Mouse (Mus musculus): ENCODE data around the gene Arhgap23. TPM values are rescaled to one million over a fixed set of nuclear protein-coding genes. Genes with fewer than 3 reads are reported as not detected.

Arhgap23 gene
- polyA plus RNA-seq, 1 experiment from 2014 or later = 7.8 TPM

- H3K27ac ChIP-seq (replicated peaks; ENCODE audit: low read depth, low read length) = peak overlapping the region; percentile 32; the same call in 1 of the 2 replicates
- peak; percentile 70 for DNase-seq
Observed at GRCm38 (mm10) chr11:97434704-97435454, 19.5 kb downstream of the Arhgap23 start.

GRCm38 (mm10) chr11:97435808-97436491, 20.6 kb downstream of the Arhgap23 start:
- H3K27me3 ChIP-seq (ENCODE audit: control insufficient read depth, insufficient read depth, low read length) = peaks cover 22% of the 10 kb centered on the region; the same call in 1 of the 2 replicates
- 0 out of 2 replicates have a peak overlapping the region, but pooled peaks have one; percentile 8 for H3K27ac ChIP-seq (replicated peaks; ENCODE audit: low read depth, low read length)
- no peak for ATAC-seq (ENCODE audit: low FRiP score, low TSS enrichment)

More at GRCm38 (mm10) chr11:97434704-97435454, 19.5 kb downstream of the Arhgap23 start:
- H3K27me3 ChIP-seq (ENCODE audit: control insufficient read depth, insufficient read depth, low read length) = peaks cover 13% of the 10 kb centered on the region; the same call in 1 of the 2 replicates
- no peaks in the 10 kb centered on the region for H3K9me3 ChIP-seq (ENCODE audit: control insufficient read depth, low read length)
- peak overlapping the region; percentile 26 for H3K4me3 ChIP-seq (replicated peaks; ENCODE audit: low read depth, low read length)
- H3K4me1 ChIP-seq (ENCODE audit: control insufficient read depth, insufficient read depth, low read length) = peaks cover 9% of the 10 kb centered on the region
- ATAC-seq (ENCODE audit: low FRiP score, low TSS enrichment) = peak; percentile 58; the same call in 1 of the 2 replicates
- no peak overlapping the region for H3K9ac ChIP-seq (replicated peaks; ENCODE audit: low read length)
- H3K4me2 ChIP-seq (ENCODE audit: low read length) = peak overlapping the region; percentile 44
- 4% methylated on average over 15 of the region's 15 CpGs for WGBS
- no peaks in the 10 kb centered on the region for H3K36me3 ChIP-seq (ENCODE audit: control insufficient read depth, insufficient read depth, low read length)

GRCm38 (mm10) chr11:97437745-97438144, 22.4 kb downstream of the Arhgap23 start:
- H3K4me3 ChIP-seq (replicated peaks; ENCODE audit: low read depth, low read length) = no peak overlapping the region
- H3K9me3 ChIP-seq (ENCODE audit: control insufficient read depth, low read length) = no peaks in the 10 kb centered on the region
- H3K4me1 ChIP-seq (ENCODE audit: control insufficient read depth, insufficient read depth, low read length) = peaks cover 27% of the 10 kb centered on the region
- peaks cover 30% of the 10 kb centered on the region; the same call in 1 of the 2 replicates for H3K27me3 ChIP-seq (ENCODE audit: control insufficient read depth, insufficient read depth, low read length)
- WGBS = 15% methylated on average over 5 of the region's 5 CpGs
- no peak for ATAC-seq (ENCODE audit: low FRiP score, low TSS enrichment)
- no peaks in the 10 kb centered on the region for H3K36me3 ChIP-seq (ENCODE audit: control insufficient read depth, insufficient read depth, low read length)
- H3K9ac ChIP-seq (replicated peaks; ENCODE audit: low read length) = no peak overlapping the region
- no peak for DNase-seq
- H3K4me2 ChIP-seq (ENCODE audit: low read length) = no peak overlapping the region
- no peak overlapping the region for H3K27ac ChIP-seq (replicated peaks; ENCODE audit: low read depth, low read length)

More at GRCm38 (mm10) chr11:97435808-97436491, 20.6 kb downstream of the Arhgap23 start:
- Histone ChIP-seq H3K4me2 (ENCODE audit: low read length) (no peak overlapping the region), H3K9me3 (ENCODE audit: control insufficient read depth, low read length) (no peaks in the 10 kb centered on the region), H3K4me1 (ENCODE audit: control insufficient read depth, insufficient read depth, low read length) (peaks cover 15% of the 10 kb centered on the region), H3K9ac (replicated peaks; ENCODE audit: low read length) (no peak overlapping the region), H3K36me3 (ENCODE audit: control insufficient read depth, insufficient read depth, low read length) (no peaks in the 10 kb centered on the region), H3K4me3 (replicated peaks; ENCODE audit: low read depth, low read length) (no peak overlapping the region)
- 66% methylated on average over 13 of the region's 13 CpGs for WGBS
- DNase-seq = no peak

- Histone ChIP-seq H3K27ac (replicated peaks; ENCODE audit: low read depth, low read length) (no peak overlapping the region), H3K9ac (replicated peaks; ENCODE audit: low read length) (no peak overlapping the region), H3K4me3 (replicated peaks; ENCODE audit: low read depth, low read length) (no peak overlapping the region), H3K36me3 (ENCODE audit: control insufficient read depth, insufficient read depth, low read length) (no peaks in the 10 kb centered on the region), H3K9me3 (ENCODE audit: control insufficient read depth, low read length) (no peaks in the 10 kb centered on the region), H3K4me1 (ENCODE audit: control insufficient read depth, insufficient read depth, low read length) (peaks cover 27% of the 10 kb centered on the region), H3K4me2 (ENCODE audit: low read length) (no peak overlapping the region), H3K27me3 (ENCODE audit: control insufficient read depth, insufficient read depth, low read length) (peaks cover 30% of the 10 kb centered on the region; the same call in 1 of the 2 replicates)
- no peak for ATAC-seq (ENCODE audit: low FRiP score, low TSS enrichment)
- 67% methylated on average over 9 of the region's 9 CpGs for WGBS
- DNase-seq = no peak
Observed at GRCm38 (mm10) chr11:97438868-97439267, 23.5 kb downstream of the Arhgap23 start.

DNA sequence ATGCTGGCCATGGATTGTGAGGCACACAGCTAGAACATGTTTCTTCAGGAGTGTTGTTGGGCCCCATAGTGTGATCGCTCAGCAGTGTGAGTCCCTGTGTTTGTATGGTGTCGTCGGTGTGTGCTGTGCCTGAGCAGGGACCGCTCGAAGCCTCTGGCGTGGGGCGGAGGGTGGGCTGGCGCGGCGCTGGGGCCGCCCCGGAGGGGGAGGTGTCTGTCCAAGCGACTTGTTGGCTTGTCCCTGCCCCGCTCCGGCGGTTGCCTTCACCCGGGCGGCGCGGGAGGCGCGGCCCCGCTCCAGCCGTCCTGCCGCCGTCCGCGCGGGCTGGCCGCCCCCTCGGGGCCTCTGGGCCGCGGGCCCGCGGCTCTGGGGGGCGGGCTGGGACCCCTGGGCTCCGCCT, 24.6 kb downstream of the Arhgap23 start:
- H3K4me3 ChIP-seq (replicated peaks; ENCODE audit: low read depth, low read length) = peak overlapping the region; percentile 29
- H3K36me3 ChIP-seq (ENCODE audit: control insufficient read depth, insufficient read depth, low read length) = no peaks in the 10 kb centered on the region
- peaks cover 22% of the 10 kb centered on the region for H3K4me1 ChIP-seq (ENCODE audit: control insufficient read depth, insufficient read depth, low read length)
- ATAC-seq (ENCODE audit: low FRiP score, low TSS enrichment) (no peak), DNase-seq (no peak)
- peak overlapping the region; percentile 51 for H3K4me2 ChIP-seq (ENCODE audit: low read length)
- peaks cover 30% of the 10 kb centered on the region; the same call in 1 of the 2 replicates for H3K27me3 ChIP-seq (ENCODE audit: control insufficient read depth, insufficient read depth, low read length)
- no peak overlapping the region for H3K27ac ChIP-seq (replicated peaks; ENCODE audit: low read depth, low read length)
- H3K9me3 ChIP-seq (ENCODE audit: control insufficient read depth, low read length) = no peaks in the 10 kb centered on the region
- H3K9ac ChIP-seq (replicated peaks; ENCODE audit: low read length) = peak overlapping the region; percentile 34; the same call in 1 of the 2 replicates
- 3% methylated on average over 36 of the region's 37 CpGs for WGBS

DNA sequence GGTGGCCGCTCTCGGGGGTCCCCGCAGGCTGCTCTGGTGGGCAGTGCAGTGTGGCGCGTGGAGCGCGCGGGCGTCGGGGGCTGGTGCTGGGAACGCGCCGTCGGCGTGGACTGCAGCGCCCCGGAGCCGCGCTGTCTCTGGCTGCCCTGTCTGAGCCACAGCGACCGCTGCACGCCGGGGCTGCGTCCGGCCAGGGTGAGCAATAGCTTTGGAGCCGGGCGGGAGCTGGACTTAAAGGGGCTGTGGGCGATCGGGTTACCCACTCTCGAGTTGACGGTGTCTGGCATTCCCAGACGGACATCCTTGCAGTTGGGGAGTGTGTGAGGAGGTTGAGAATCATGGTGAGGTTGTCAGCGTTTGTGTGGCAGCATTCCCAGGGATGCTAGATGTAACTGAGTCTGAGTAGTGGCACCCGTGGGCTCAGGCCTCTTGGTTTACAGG, 25.1 kb downstream of the Arhgap23 start:
- H3K9me3 ChIP-seq (ENCODE audit: control insufficient read depth, low read length) = no peaks in the 10 kb centered on the region
- H3K4me3 ChIP-seq (replicated peaks; ENCODE audit: low read depth, low read length) = peak overlapping the region; percentile 29
- no peak for ATAC-seq (ENCODE audit: low FRiP score, low TSS enrichment)
- H3K4me2 ChIP-seq (ENCODE audit: low read length) = peak overlapping the region; percentile 51
- H3K4me1 ChIP-seq (ENCODE audit: control insufficient read depth, insufficient read depth, low read length) = peaks cover 19% of the 10 kb centered on the region
- H3K9ac ChIP-seq (replicated peaks; ENCODE audit: low read length) = peak overlapping the region; percentile 34; the same call in 1 of the 2 replicates
- H3K27me3 ChIP-seq (ENCODE audit: control insufficient read depth, insufficient read depth, low read length) = peaks cover 30% of the 10 kb centered on the region; the same call in 1 of the 2 replicates
- WGBS = 5% methylated on average over 34 of the region's 34 CpGs
- no peaks in the 10 kb centered on the region for H3K36me3 ChIP-seq (ENCODE audit: control insufficient read depth, insufficient read depth, low read length)
- no peak overlapping the region for H3K27ac ChIP-seq (replicated peaks; ENCODE audit: low read depth, low read length)
- DNase-seq = no peak

DNA sequence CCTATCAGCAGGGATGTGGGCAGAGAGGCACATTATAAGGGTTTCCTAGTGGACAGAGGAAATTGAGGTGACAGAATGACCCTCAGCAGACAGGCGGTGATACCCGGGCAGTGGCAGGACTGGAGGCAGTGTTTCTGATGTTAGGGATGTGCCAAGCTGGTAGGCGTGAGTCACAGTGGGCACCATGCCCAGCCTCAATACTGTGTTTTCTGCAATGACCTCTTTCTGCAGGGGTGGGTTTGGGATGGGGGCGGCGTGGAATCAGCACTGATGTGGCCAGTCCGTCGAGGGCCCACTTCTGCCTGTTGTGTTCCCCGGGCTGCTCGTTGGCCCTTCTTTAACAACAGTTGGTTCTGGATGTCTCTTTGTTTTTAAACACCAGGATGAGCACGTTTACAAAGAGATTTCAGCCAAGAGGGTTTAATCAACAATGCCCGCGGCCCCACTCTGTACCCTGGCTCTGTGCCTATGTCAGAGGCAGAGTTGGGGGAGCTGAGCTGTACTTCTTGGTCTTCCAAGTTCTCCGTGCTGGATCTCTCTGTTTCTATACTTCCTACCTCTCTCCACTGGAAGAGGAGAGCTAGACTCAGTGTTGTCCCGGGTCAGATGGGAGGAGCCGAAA, 25.8 kb downstream of the Arhgap23 start:
- Histone ChIP-seq H3K27ac (replicated peaks; ENCODE audit: low read depth, low read length) (no peak overlapping the region), H3K4me1 (ENCODE audit: control insufficient read depth, insufficient read depth, low read length) (peaks cover 19% of the 10 kb centered on the region), H3K9me3 (ENCODE audit: control insufficient read depth, low read length) (no peaks in the 10 kb centered on the region), H3K36me3 (ENCODE audit: control insufficient read depth, insufficient read depth, low read length) (no peaks in the 10 kb centered on the region), H3K27me3 (ENCODE audit: control insufficient read depth, insufficient read depth, low read length) (peaks cover 30% of the 10 kb centered on the region; the same call in 1 of the 2 replicates), H3K4me3 (replicated peaks; ENCODE audit: low read depth, low read length) (no peak overlapping the region), H3K4me2 (ENCODE audit: low read length) (peak overlapping the region; percentile 21), H3K9ac (replicated peaks; ENCODE audit: low read length) (no peak overlapping the region)
- WGBS = 62% methylated on average over 15 of the region's 15 CpGs
- ATAC-seq (ENCODE audit: low FRiP score, low TSS enrichment) (no peak), DNase-seq (peak; percentile 45)

GRCm38 (mm10) chr11:97441658-97442125, 26.4 kb downstream of the Arhgap23 start:
- peak; percentile 43 for DNase-seq

More at GRCm38 (mm10) chr11:97441658-97442125, 26.4 kb downstream of the Arhgap23 start:
- ATAC-seq (ENCODE audit: low FRiP score, low TSS enrichment) = no peak
- peak overlapping the region; percentile 21 for H3K4me2 ChIP-seq (ENCODE audit: low read length)
- peaks cover 19% of the 10 kb centered on the region for H3K4me1 ChIP-seq (ENCODE audit: control insufficient read depth, insufficient read depth, low read length)
- no peak overlapping the region for H3K4me3 ChIP-seq (replicated peaks; ENCODE audit: low read depth, low read length)
- no peak overlapping the region for H3K27ac ChIP-seq (replicated peaks; ENCODE audit: low read depth, low read length)
- no peaks in the 10 kb centered on the region for H3K36me3 ChIP-seq (ENCODE audit: control insufficient read depth, insufficient read depth, low read length)
- no peaks in the 10 kb centered on the region for H3K9me3 ChIP-seq (ENCODE audit: control insufficient read depth, low read length)
- H3K27me3 ChIP-seq (ENCODE audit: control insufficient read depth, insufficient read depth, low read length) = peaks cover 30% of the 10 kb centered on the region; the same call in 1 of the 2 replicates
- WGBS = 11% methylated on average over 3 of the region's 3 CpGs
- H3K9ac ChIP-seq (replicated peaks; ENCODE audit: low read length) = no peak overlapping the region

Measured in midbrain, embryonic 14.5 days (tissue).